Mouse (Mus musculus) limb, embryonic 14.5 days (tissue): ENCODE data around the gene Capn2. TPM values are rescaled to one million over a fixed set of nuclear protein-coding genes. Genes with fewer than 3 reads are reported as not detected.

ENCODE experiments used
- ATAC-seq: fragments of 200-750 bp; cut with Nextera tagmentation; 2 replicates; pipeline ENCODE4 v1.8.0; 2017; ENCODE audit warnings: low read depth, moderate number of reproducible peaks, moderate TSS enrichment; ENCODE audit not compliant: low FRiP score
- DNase-seq: peaks from one replicate; pipeline ENCODE4 v3.0.0-alpha.2; 2015; ENCODE audit warnings: low spot score
- H3K27ac ChIP-seq: fragments of 300-500 bp; sonication (generic); replicated peaks from 2 replicates; pipeline ENCODE4 v1.5.1; 2014; ENCODE audit warnings: low read depth, mild to moderate bottlenecking, low read length, moderate library complexity, mixed read lengths
- H3K27me3 ChIP-seq: fragments of 300-500 bp; sonication (generic); 2 replicates; pipeline ENCODE4 v1.6.1; 2014; ENCODE audit warnings: low read length, mixed read lengths; ENCODE audit not compliant: control insufficient read depth, insufficient read depth
- H3K36me3 ChIP-seq: fragments of 300-500 bp; sonication (generic); 2 replicates; pipeline ENCODE4 v1.6.1; 2014; ENCODE audit warnings: mild to moderate bottlenecking, low read length, moderate library complexity, mixed read lengths; ENCODE audit not compliant: control insufficient read depth, insufficient read depth
- H3K4me1 ChIP-seq: fragments of 300-500 bp; sonication (generic); 2 replicates; pipeline ENCODE4 v1.6.1; 2014; ENCODE audit warnings: antibody characterized with exemption, low read length, mixed read lengths; ENCODE audit not compliant: control insufficient read depth, insufficient read depth
- H3K4me2 ChIP-seq: fragments of 300-500 bp; sonication (generic); replicated peaks from 2 replicates; pipeline ENCODE4 v1.6.1; 2014; ENCODE audit warnings: low read depth, mild to moderate bottlenecking, low read length, moderate library complexity; ENCODE audit not compliant: severe bottlenecking
- H3K4me3 ChIP-seq: fragments of 300-500 bp; sonication (generic); replicated peaks from 2 replicates; pipeline ENCODE4 v1.5.1; 2014; ENCODE audit warnings: low read length
- H3K9ac ChIP-seq: fragments of 300-500 bp; sonication (generic); 2 replicates; pipeline ENCODE4 v1.6.1; 2014; ENCODE audit warnings: mild to moderate bottlenecking, low read depth, low read length, moderate library complexity; ENCODE audit not compliant: severe bottlenecking
- H3K9me3 ChIP-seq: fragments of 300-500 bp; sonication (generic); 2 replicates; pipeline ENCODE4 v1.6.1; 2016; ENCODE audit warnings: low read length; ENCODE audit not compliant: control insufficient read depth
- POLR2A ChIP-seq: fragments of 200-500 bp; IDR thresholded peaks from 2 replicates; pipeline ENCODE4 v1.8.0; 2012; ENCODE audit warnings: inconsistent platforms, mild to moderate bottlenecking, moderate library complexity, borderline replicate concordance; ENCODE audit not compliant: insufficient read depth, insufficient read length; ENCODE audit errors: extremely low read depth
- WGBS: fragments of 180-500 bp; shearing (Covaris S2); extraction: QIAGEN DNeasy Blood & Tissue Kit; methylation state at CpG from one replicate; pipeline ENCODE4 v1.1.7; 2014; 5-methylcytosine and 5-hydroxymethylcytosine counted together
- polyA plus RNA-seq, 2 experiments: library from polyadenylated mRNA; depleted of rRNA in 1 of 2; stranded (reverse) in 1 of 2; unstranded in 1 of 2; fragments of >200 nt; fragmentation: Nextera tagmentation in 1 of 2; extraction: Ambion mirVana in 1 of 2; gene quantifications; 2 replicates each; pipeline versions ENCODE4 v1.2.1 to v1.2.3; 2012 to 2014

The Capn2 gene
- polyA plus RNA-seq, 2 experiments = 90.5 to 119 TPM

- no peak overlapping the region for H3K4me3 ChIP-seq
- DNase-seq = no peak
- WGBS = 65% methylated on average over 11 of the region's 11 CpGs
- H3K36me3 ChIP-seq = no peaks in the 10 kb centered on the region
- TF ChIP-seq POLR2A = no peak
- H3K4me1 ChIP-seq = 0 out of 2 replicates have a peak, but pooled peaks cover 3% of the 10 kb centered on the region
- no peak overlapping the region for H3K27ac ChIP-seq
- H3K9ac ChIP-seq = no peak overlapping the region
- peak overlapping the region; percentile 7; the same call in 1 of the 2 replicates for H3K4me2 ChIP-seq
- H3K9me3 ChIP-seq = no peaks in the 10 kb centered on the region
- H3K27me3 ChIP-seq = no peaks in the 10 kb centered on the region
- no peak for ATAC-seq
Observed at GRCm38 (mm10) chr1:182561945-182562514, 44.6 kb upstream of the Capn2 start.

GRCm38 (mm10) chr1:182560390-182561098, 43.1 kb upstream of the Capn2 start:
- ATAC-seq = 0 out of 2 replicates have a peak, but pooled peaks have one; percentile 30
- DNase-seq = peak; percentile 68
- no peak for TF ChIP-seq POLR2A
- H3K27me3 ChIP-seq = no peaks in the 10 kb centered on the region
- no peak overlapping the region for H3K27ac ChIP-seq
- 0 out of 2 replicates have a peak, but pooled peaks cover 3% of the 10 kb centered on the region for H3K4me1 ChIP-seq
- 30% methylated on average over 3 of the region's 3 CpGs for WGBS
- no peaks in the 10 kb centered on the region for H3K36me3 ChIP-seq
- no peaks in the 10 kb centered on the region for H3K9me3 ChIP-seq
- no peak overlapping the region for H3K4me3 ChIP-seq
- no peak overlapping the region for H3K9ac ChIP-seq
- no peak overlapping the region for H3K4me2 ChIP-seq

GRCm38 (mm10) chr1:182559530-182559929, 42.1 kb upstream of the Capn2 start:
- H3K9ac ChIP-seq = no peak overlapping the region
- WGBS = 81% methylated on average over 10 of the region's 11 CpGs
- ATAC-seq (no peak), DNase-seq (no peak)
- 0 out of 2 replicates have a peak, but pooled peaks cover 3% of the 10 kb centered on the region for H3K4me1 ChIP-seq
- no peak for TF ChIP-seq POLR2A
- no peak overlapping the region for H3K4me2 ChIP-seq
- H3K36me3 ChIP-seq = no peaks in the 10 kb centered on the region
- no peaks in the 10 kb centered on the region for H3K27me3 ChIP-seq
- no peak overlapping the region for H3K4me3 ChIP-seq
- no peaks in the 10 kb centered on the region for H3K9me3 ChIP-seq
- no peak overlapping the region for H3K27ac ChIP-seq

GRCm38 (mm10) chr1:182558271-182558670, 40.9 kb upstream of the Capn2 start:
- no peak for TF ChIP-seq POLR2A
- Histone ChIP-seq H3K27me3 (no peaks in the 10 kb centered on the region), H3K27ac (no peak overlapping the region), H3K36me3 (no peaks in the 10 kb centered on the region), H3K9me3 (no peaks in the 10 kb centered on the region), H3K4me1 (0 out of 2 replicates have a peak, but pooled peaks cover 3% of the 10 kb centered on the region), H3K4me2 (no peak overlapping the region), H3K9ac (no peak overlapping the region), H3K4me3 (no peak overlapping the region)
- WGBS = 59% methylated on average over 4 of the region's 4 CpGs
- peak; percentile 33 for DNase-seq
- ATAC-seq = no peak

GRCm38 (mm10) chr1:182553649-182554375, 36.4 kb upstream of the Capn2 start:
- no peak overlapping the region for H3K9ac ChIP-seq
- ATAC-seq = no peak; the same call in 1 of the 2 replicates
- 64% methylated on average over 12 of the region's 12 CpGs for WGBS

More at GRCm38 (mm10) chr1:182553649-182554375, 36.4 kb upstream of the Capn2 start:
- Histone ChIP-seq H3K36me3 (no peaks in the 10 kb centered on the region), H3K4me3 (no peak overlapping the region), H3K9me3 (no peaks in the 10 kb centered on the region), H3K27ac (no peak overlapping the region), H3K27me3 (no peaks in the 10 kb centered on the region), H3K4me1 (no peaks in the 10 kb centered on the region), H3K4me2 (no peak overlapping the region)
- no peak for TF ChIP-seq POLR2A
- peak; percentile 45 for DNase-seq
